Mouse (Mus musculus) liver, adult 2 months (tissue): ENCODE results near the gene Vmn2r80.

Experiments used
- CTCF ChIP-seq: fragments of 200-500 bp; IDR thresholded peaks from 2 replicates; pipeline ENCODE4 v1.5.1; 2011; ENCODE audit warnings: low read depth, low read length, control low read depth
- POLR2A ChIP-seq: fragments of 200-500 bp; IDR thresholded peaks from 2 replicates; pipeline ENCODE4 v1.6.1; 2011; ENCODE audit warnings: low read length, control low read depth; ENCODE audit not compliant: insufficient read depth; ENCODE audit errors: extremely low read depth

GRCm38 (mm10) chr10:79116125-79116849 lies 32.3 kb upstream of the Vmn2r80 start:
- TF ChIP-seq POLR2A (no peak), CTCF (no peak)
